Mouse (Mus musculus) heart, adult 2 months (tissue): ENCODE measurements around the gene Tor4a. TPM values are rescaled to one million over a fixed set of nuclear protein-coding genes. Genes with fewer than 3 reads are reported as not detected.

ENCODE experiments used
- DNase-seq, 2 experiments: peaks; one replicate each; pipeline ENCODE4 v3.0.0; 2021
- H3K27ac ChIP-seq: fragments of 200-600 bp; 2 replicates; pipeline ENCODE4 v1.8.1; 2022
- H3K27me3 ChIP-seq: fragments of 200-500 bp; 2 replicates; pipeline ENCODE4 v1.6.1; 2012; ENCODE audit warnings: mild to moderate bottlenecking, low read length, inconsistent platforms, mixed read lengths; ENCODE audit not compliant: control insufficient read depth, insufficient read depth
- H3K36me3 ChIP-seq: fragments of 200-500 bp; 2 replicates; pipeline ENCODE4 v1.6.1; 2012; ENCODE audit warnings: low read length, inconsistent platforms; ENCODE audit not compliant: control insufficient read depth, insufficient read depth
- H3K4me1 ChIP-seq: fragments of 200-500 bp; 2 replicates; pipeline ENCODE4 v1.6.1; 2011; ENCODE audit warnings: low read length; ENCODE audit not compliant: control insufficient read depth, insufficient read depth
- H3K4me3 ChIP-seq: fragments of 200-600 bp; 2 replicates; pipeline ENCODE4 v1.8.1; 2022
- H3K79me2 ChIP-seq: fragments of 200-500 bp; replicated peaks from 2 replicates; pipeline ENCODE4 v1.6.1; 2012; ENCODE audit warnings: mild to moderate bottlenecking, inconsistent platforms, low read length, moderate library complexity, mixed read lengths; ENCODE audit not compliant: control insufficient read depth, insufficient read depth
- H3K9ac ChIP-seq: fragments of 200-500 bp; 2 replicates; pipeline ENCODE4 v1.6.1; 2012; ENCODE audit warnings: low read depth, mild to moderate bottlenecking, control low read depth, inconsistent platforms, low read length, mixed read lengths
- CTCF ChIP-seq: fragments of 200-600 bp; IDR thresholded peaks from 2 replicates; pipeline ENCODE4 v1.8.1; 2022; ENCODE audit warnings: antibody characterized with exemption, mild to moderate bottlenecking, moderate library complexity
- EP300 ChIP-seq: fragments of 200-500 bp; IDR thresholded peaks from 2 replicates; pipeline ENCODE4 v1.6.1; 2011; ENCODE audit warnings: low read depth, low read length, control low read depth; ENCODE audit not compliant: insufficient read depth
- POLR2A ChIP-seq: fragments of 200-500 bp; IDR thresholded peaks from 2 replicates; pipeline ENCODE4 v1.6.1; 2011; ENCODE audit warnings: mild to moderate bottlenecking, low read depth, low read length, control low read depth; ENCODE audit not compliant: insufficient read depth
- WGBS: fragments of 180-500 bp; shearing (Covaris S2); methylation state at CpG from one replicate; pipeline ENCODE4 v1.1.7; 2018; 5-methylcytosine and 5-hydroxymethylcytosine counted together
- intact Hi-C: fragments of 180-260 bp; cut with DNase I; formaldehyde crosslinking; loops from one replicate; pipeline ENCODE4 v1.15.1; 2025
- polyA plus RNA-seq: library from polyadenylated mRNA; depleted of rRNA; stranded (reverse); fragments of >200 nt; gene quantifications from 2 replicates; pipeline ENCODE4 v1.2.3, GENCODE M21; 2012
- total RNA-seq, 2 experiments: library from RNA; stranded (reverse); gene quantifications; 2 replicates each; pipeline ENCODE4 v1.2.3; 2021

The Tor4a gene
- total and polyA plus RNA-seq, 3 experiments = 4.3 to 6.8 (median 4.9) TPM

GRCm38 (mm10) chr2:25171769-25172153 is 24.9 kb downstream of the Tor4a start:
- H3K79me2 ChIP-seq = no peaks in the 10 kb centered on the region
- WGBS = 100% methylated on average over 1 of the region's 1 CpGs
- H3K9ac ChIP-seq = no peak overlapping the region
- H3K36me3 ChIP-seq = no peaks in the 10 kb centered on the region
- H3K27ac ChIP-seq = no peak overlapping the region
- no peak for DNase-seq
- intact Hi-C loops = no loop called here
- H3K27me3 ChIP-seq = no peaks in the 10 kb centered on the region
- H3K4me3 ChIP-seq = no peak overlapping the region
- TF ChIP-seq EP300 = no peak
- no peak for TF ChIP-seq POLR2A
- no peak for TF ChIP-seq CTCF
- peaks cover 26% of the 10 kb centered on the region for H3K4me1 ChIP-seq

DNA sequence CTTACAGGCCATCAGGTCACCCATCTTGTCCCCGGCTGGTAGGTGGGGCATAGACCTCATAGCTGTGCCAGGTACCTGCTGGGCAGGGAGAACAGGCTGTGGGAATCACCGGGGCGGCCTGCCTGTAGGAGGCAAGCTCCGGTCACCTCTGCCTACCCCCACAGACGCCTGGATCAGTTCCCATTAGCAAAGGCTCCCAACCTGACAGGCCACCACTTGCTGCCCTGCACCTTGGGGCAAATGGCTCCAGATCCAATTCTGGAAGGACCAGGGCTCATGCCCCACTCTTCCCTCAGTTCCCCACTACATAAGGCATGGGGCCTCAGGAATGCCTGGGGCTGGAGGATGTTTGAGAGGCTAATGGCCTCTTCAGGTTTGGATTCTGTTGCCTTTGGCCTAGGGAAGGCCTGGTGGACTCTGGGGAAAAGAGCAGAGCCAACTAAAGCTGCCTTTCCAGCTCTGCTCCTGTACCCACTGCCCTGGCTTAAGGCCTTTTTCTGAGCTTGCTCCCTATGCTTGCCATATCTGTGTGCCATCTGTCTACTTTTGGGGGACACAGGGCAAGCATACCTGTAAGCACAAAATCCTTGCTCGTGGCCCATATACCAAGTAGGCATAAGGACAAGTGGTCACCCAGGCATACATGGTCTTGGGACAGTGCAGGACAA is 25.5 kb downstream of the Tor4a start:
- no peaks in the 10 kb centered on the region for H3K36me3 ChIP-seq
- no peaks in the 10 kb centered on the region for H3K27me3 ChIP-seq
- no peaks in the 10 kb centered on the region for H3K79me2 ChIP-seq
- TF ChIP-seq CTCF (no peak), POLR2A (no peak), EP300 (no peak)
- 95% methylated on average over 6 of the region's 6 CpGs for WGBS
- intact Hi-C loops = no loop called here
- H3K9ac ChIP-seq = no peak overlapping the region
- no peak overlapping the region; the same call in 1 of the 2 replicates for H3K27ac ChIP-seq
- H3K4me3 ChIP-seq = no peak overlapping the region
- H3K4me1 ChIP-seq = peaks cover 22% of the 10 kb centered on the region
- DNase-seq = peak in 1 of 2 experiments; percentile 19

- intact Hi-C loops = no loop called here
- peaks cover 15% of the 10 kb centered on the region for H3K4me1 ChIP-seq
- peak overlapping the region; percentile 30; the same call in 1 of the 2 replicates for H3K27ac ChIP-seq
- peak; percentile 24 to 34 for DNase-seq
- no peak overlapping the region for H3K4me3 ChIP-seq
- no peaks in the 10 kb centered on the region for H3K79me2 ChIP-seq
- H3K9ac ChIP-seq = no peak overlapping the region
- no peak for TF ChIP-seq CTCF
- no peak for TF ChIP-seq POLR2A
- TF ChIP-seq EP300 = no peak
- H3K27me3 ChIP-seq = no peaks in the 10 kb centered on the region
- 54% methylated on average over 10 of the region's 10 CpGs for WGBS
- no peaks in the 10 kb centered on the region for H3K36me3 ChIP-seq
Observed at GRCm38 (mm10) chr2:25170326-25171100, 26.2 kb downstream of the Tor4a start.

DNA sequence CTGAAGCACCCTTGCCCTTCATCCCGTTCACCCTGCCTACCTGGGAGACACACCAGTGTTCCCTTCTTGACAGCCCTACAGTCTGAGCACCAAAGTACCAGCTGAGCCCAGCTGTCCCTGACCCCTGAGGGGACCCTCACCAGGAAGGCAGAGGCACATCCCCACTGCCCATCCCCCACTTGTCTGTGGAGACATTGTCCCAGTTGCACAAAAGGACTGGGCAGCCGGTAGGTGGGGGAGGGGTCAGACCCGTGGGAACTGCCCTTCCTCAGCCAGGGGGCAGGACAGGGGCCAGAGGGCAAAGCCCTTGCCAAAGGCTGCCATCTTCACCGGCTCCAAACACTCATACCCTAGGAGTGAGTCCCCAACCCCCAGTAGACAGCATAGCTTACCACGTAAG is 26.9 kb downstream of the Tor4a start:
- no peaks in the 10 kb centered on the region for H3K27me3 ChIP-seq
- intact Hi-C loops = no loop called here
- 62% methylated on average over 5 of the region's 5 CpGs for WGBS
- H3K4me1 ChIP-seq = peaks cover 17% of the 10 kb centered on the region
- H3K9ac ChIP-seq = no peak overlapping the region
- no peaks in the 10 kb centered on the region for H3K36me3 ChIP-seq
- peak overlapping the region; percentile 30; the same call in 1 of the 2 replicates for H3K27ac ChIP-seq
- TF ChIP-seq POLR2A (no peak), EP300 (no peak), CTCF (no peak)
- DNase-seq = peak in 1 of 2 experiments; percentile 26
- H3K79me2 ChIP-seq = no peaks in the 10 kb centered on the region
- no peak overlapping the region for H3K4me3 ChIP-seq

DNA sequence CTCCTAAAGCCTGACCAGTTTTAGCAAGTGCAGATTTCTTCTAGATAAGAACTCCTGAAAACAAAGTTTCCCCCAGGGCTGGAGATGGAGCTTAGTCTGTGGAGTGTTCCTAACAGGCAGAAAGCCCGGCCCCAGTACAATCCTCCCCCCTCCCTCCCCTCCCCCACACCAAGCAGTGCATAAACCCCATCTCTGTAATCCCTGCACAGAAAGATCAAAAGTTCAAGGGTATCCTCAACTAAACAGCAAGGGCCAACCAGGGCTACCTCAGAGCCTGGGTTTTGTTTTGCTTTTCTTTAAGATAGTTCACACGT is 28.1 kb downstream of the Tor4a start:
- H3K9ac ChIP-seq = no peak overlapping the region
- H3K4me3 ChIP-seq = peak overlapping the region; percentile 49

More for the DNA sequence above, 28.1 kb downstream of the Tor4a start:
- no peak for DNase-seq
- Histone ChIP-seq H3K4me1 (peaks cover 27% of the 10 kb centered on the region), H3K27ac (peak overlapping the region; percentile 78), H3K79me2 (no peaks in the 10 kb centered on the region), H3K27me3 (no peaks in the 10 kb centered on the region), H3K36me3 (no peaks in the 10 kb centered on the region)
- intact Hi-C loops = no loop called here
- 29% methylated on average over 2 of the region's 2 CpGs for whole genome bisulfite sequencing
- no peak for TF ChIP-seq POLR2A
- TF ChIP-seq EP300 = no peak
- TF ChIP-seq CTCF = no peak
